Mouse (Mus musculus) ES-E14 (cell line): ENCODE data around the gene 4930469K13Rik.

Experiments used
- CHD2 ChIP-seq: IDR thresholded peaks from 2 replicates; pipeline ENCODE4 v1.6.1; 2014; ENCODE audit warnings: mild to moderate bottlenecking, low read depth, low read length, inconsistent platforms
- HCFC1 ChIP-seq: IDR thresholded peaks from 2 replicates; pipeline ENCODE4 v1.6.1; 2012; ENCODE audit warnings: low read length, inconsistent platforms, borderline replicate concordance; ENCODE audit not compliant: insufficient read depth
- ZC3H11A ChIP-seq: IDR thresholded peaks from 2 replicates; pipeline ENCODE4 v1.6.1; 2012; ENCODE audit warnings: low read depth, mild to moderate bottlenecking, inconsistent platforms, low read length, borderline replicate concordance

- TF ChIP-seq CHD2 (no peak), HCFC1 (no peak), ZC3H11A (no peak)
Measured at GRCm38 (mm10) chr11:34012007-34012652, 86.2 kb downstream of the 4930469K13Rik start.
